Mouse (Mus musculus): Measurements from ENCODE around the gene Slc16a1. TPM values are rescaled to one million over a fixed set of nuclear protein-coding genes. Genes with fewer than 3 reads are reported as not detected.

Gene Slc16a1
- total and polyA plus RNA-seq, 2 experiments = 30.8 to 34.2 TPM

DNA sequence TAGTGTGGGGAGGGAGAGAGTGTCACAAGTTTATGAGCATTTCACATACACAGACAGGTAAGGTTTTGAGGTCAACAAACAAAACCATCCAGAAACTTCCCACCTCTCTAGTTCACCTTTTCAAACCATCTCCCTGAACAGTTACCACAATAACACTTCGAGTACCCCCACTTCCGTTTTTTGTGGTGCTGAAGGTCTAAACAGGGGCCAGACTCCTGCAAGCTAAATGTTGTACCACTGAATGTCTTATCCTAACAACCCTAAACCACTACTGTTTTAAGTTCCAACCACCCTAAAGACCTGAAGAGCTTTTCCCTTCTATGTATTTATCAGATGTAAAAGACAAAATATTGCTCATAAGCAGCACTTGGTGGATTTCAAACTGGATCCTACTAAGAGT, 2.0 kb upstream of the Slc16a1 start:
- Histone ChIP-seq H3K27ac (replicated peaks; ENCODE audit: insufficient read depth, low read depth, low read length) (no peak overlapping the region), H3K4me3 (ENCODE audit: insufficient read depth, low read depth, low read length) (no peak overlapping the region), H3K79me2 (ENCODE audit: control insufficient read depth, insufficient read depth, low read length) (peaks cover 12% of the 10 kb centered on the region; the same call in 1 of the 2 replicates), H3K4me1 (ENCODE audit: control insufficient read depth, insufficient read depth, low read length) (no peaks in the 10 kb centered on the region), H3K36me3 (ENCODE audit: control insufficient read depth, insufficient read depth, low read length) (no peaks in the 10 kb centered on the region), H3K9ac (ENCODE audit: low read depth, low read length) (no peak overlapping the region), H3K27me3 (ENCODE audit: control insufficient read depth, insufficient read depth, low read length) (no peaks in the 10 kb centered on the region)
- TF ChIP-seq POLR2A (IDR thresholded peaks at IDR 0.05; ENCODE audit: extremely low read depth, insufficient read depth, low read length) (no peak), CTCF (IDR thresholded peaks at IDR 0.05; ENCODE audit: low read depth, low read length) (no peak)
- DNase-seq (ENCODE audit: extremely low read depth, low read depth, low spot score) = no peak
- WGBS = 85% methylated on average over 2 of the region's 2 CpGs

DNA sequence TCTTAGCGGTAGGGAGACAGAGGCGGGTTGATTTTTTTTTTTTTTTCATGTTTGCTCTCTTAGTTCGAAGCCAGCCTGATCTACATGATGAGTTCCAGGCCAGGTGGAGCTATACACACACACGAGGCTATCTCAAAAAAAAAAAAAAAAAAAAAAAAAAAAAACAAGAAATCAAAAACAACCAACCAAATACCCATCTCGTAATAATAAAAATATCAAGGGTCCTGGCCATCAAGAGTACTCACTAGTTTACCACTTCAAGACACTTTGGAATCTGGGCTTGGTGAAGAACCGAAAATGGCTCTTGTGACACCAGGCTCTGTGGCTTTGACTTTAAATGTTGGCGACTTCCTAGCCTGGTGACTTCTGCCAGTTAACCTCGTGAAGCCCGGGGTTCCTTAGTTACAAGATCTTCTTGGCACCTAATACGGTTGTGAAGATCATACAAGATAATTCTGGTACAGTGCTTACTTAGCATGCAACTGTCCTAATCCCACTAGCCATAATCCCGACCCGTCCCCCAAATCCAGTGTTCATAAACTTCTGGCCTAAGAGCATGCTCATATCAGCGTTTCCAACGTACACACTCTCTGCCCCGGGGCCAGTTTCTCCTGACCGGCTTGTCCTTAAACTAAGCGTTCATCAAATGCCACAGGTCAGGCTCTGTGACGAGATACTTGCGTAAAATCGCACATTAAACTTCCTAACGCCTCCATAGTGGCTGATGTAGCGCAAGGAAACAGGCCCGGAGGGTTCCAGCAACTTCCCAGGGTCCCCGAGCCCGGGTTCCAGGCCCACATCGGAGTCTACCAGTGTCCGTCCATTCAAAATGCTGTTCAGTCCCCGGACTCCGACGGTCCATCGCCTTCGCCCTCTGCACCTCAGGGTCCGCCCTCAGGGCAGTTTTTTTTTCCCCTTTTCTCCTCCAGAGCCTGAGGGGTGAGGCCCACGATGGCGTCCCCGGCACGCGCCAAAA, 753 bp upstream of the Slc16a1 start:
- DNase-seq (ENCODE audit: extremely low read depth, low read depth, low spot score) = peak; percentile 74
- H3K27ac ChIP-seq (replicated peaks; ENCODE audit: insufficient read depth, low read depth, low read length) = peak overlapping the region; percentile 78

DNA sequence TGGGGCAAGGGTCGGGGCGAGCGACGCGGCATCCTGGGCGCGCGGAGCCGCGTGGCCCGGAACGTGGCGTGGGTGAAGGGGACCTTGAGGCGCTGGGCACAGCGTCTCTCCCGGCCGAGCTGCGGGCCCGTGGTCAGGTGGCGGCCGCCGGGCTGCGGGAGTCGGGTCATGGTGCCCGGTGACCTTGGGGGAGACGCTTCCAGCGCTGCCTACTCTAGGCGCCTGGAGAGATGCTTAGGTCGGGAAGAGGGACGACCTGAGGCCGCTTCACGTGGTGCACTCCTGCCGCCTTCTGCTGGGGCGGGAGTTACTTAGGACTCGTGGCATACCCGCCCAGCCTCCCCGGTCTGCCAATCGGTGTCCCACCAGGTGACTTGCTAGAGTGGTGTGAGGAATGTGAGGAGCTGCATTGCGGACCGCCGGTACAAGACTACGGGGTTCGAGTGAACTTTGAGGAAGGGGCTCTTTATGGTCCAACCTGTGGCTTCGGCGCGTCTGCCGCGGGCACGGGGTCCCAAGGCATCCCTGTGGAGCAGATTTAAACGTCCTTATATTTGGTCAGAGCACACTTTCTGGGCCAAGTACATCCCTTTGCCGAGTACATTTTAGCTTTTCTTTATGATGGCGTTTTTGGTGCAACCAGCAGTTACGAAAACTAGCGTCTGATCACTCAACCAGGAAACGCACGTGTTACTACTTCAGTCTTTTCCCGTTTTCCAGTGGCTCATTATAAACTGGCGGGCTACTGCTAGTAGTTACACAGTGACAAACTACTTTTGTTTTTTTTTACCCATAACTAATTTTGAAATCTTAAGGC, 672 bp downstream of the Slc16a1 start:
- no peak for TF ChIP-seq CTCF (IDR thresholded peaks at IDR 0.05; ENCODE audit: low read depth, low read length)
- no peak for TF ChIP-seq POLR2A (IDR thresholded peaks at IDR 0.05; ENCODE audit: extremely low read depth, insufficient read depth, low read length)
- 0 out of 2 replicates have a peak, but pooled peaks cover 1% of the 10 kb centered on the region for H3K4me1 ChIP-seq (ENCODE audit: control insufficient read depth, insufficient read depth, low read length)
- H3K27me3 ChIP-seq (ENCODE audit: control insufficient read depth, insufficient read depth, low read length) = no peaks in the 10 kb centered on the region
- peak overlapping the region; percentile 95 for H3K9ac ChIP-seq (ENCODE audit: low read depth, low read length)
- H3K36me3 ChIP-seq (ENCODE audit: control insufficient read depth, insufficient read depth, low read length) = no peaks in the 10 kb centered on the region
- peak overlapping the region; percentile 86 for H3K27ac ChIP-seq (replicated peaks; ENCODE audit: insufficient read depth, low read depth, low read length)
- peak; percentile 70 for DNase-seq (ENCODE audit: extremely low read depth, low read depth, low spot score)
- WGBS = under 1% methylated on average over 58 of the region's 58 CpGs
- H3K4me3 ChIP-seq (ENCODE audit: insufficient read depth, low read depth, low read length) = peak overlapping the region; percentile 80
- H3K79me2 ChIP-seq (ENCODE audit: control insufficient read depth, insufficient read depth, low read length) = peaks cover 12% of the 10 kb centered on the region; the same call in 1 of the 2 replicates

More for the DNA sequence above, 753 bp upstream of the Slc16a1 start:
- no peaks in the 10 kb centered on the region for H3K36me3 ChIP-seq (ENCODE audit: control insufficient read depth, insufficient read depth, low read length)
- WGBS = 4% methylated on average over 38 of the region's 38 CpGs
- no peaks in the 10 kb centered on the region for H3K27me3 ChIP-seq (ENCODE audit: control insufficient read depth, insufficient read depth, low read length)
- no peaks in the 10 kb centered on the region for H3K4me1 ChIP-seq (ENCODE audit: control insufficient read depth, insufficient read depth, low read length)
- peak overlapping the region; percentile 80 for H3K4me3 ChIP-seq (ENCODE audit: insufficient read depth, low read depth, low read length)
- TF ChIP-seq POLR2A (IDR thresholded peaks at IDR 0.05; ENCODE audit: extremely low read depth, insufficient read depth, low read length) = no peak
- TF ChIP-seq CTCF (IDR thresholded peaks at IDR 0.05; ENCODE audit: low read depth, low read length) = no peak
- peak overlapping the region; percentile 88 for H3K9ac ChIP-seq (ENCODE audit: low read depth, low read length)
- H3K79me2 ChIP-seq (ENCODE audit: control insufficient read depth, insufficient read depth, low read length) = peaks cover 12% of the 10 kb centered on the region; the same call in 1 of the 2 replicates

- Histone ChIP-seq H3K27ac (replicated peaks; ENCODE audit: insufficient read depth, low read depth, low read length) (peak overlapping the region; percentile 86; the same call in 1 of the 2 replicates), H3K4me1 (ENCODE audit: control insufficient read depth, insufficient read depth, low read length) (0 out of 2 replicates have a peak, but pooled peaks cover 1% of the 10 kb centered on the region), H3K79me2 (ENCODE audit: control insufficient read depth, insufficient read depth, low read length) (peaks cover 15% of the 10 kb centered on the region; the same call in 1 of the 2 replicates), H3K4me3 (ENCODE audit: insufficient read depth, low read depth, low read length) (no peak overlapping the region; the same call in 1 of the 2 replicates), H3K27me3 (ENCODE audit: control insufficient read depth, insufficient read depth, low read length) (no peaks in the 10 kb centered on the region), H3K9ac (ENCODE audit: low read depth, low read length) (peak overlapping the region; percentile 95), H3K36me3 (ENCODE audit: control insufficient read depth, insufficient read depth, low read length) (no peaks in the 10 kb centered on the region)
- DNase-seq (ENCODE audit: extremely low read depth, low read depth, low spot score) = no peak
- TF ChIP-seq POLR2A (IDR thresholded peaks at IDR 0.05; ENCODE audit: extremely low read depth, insufficient read depth, low read length) (no peak), CTCF (IDR thresholded peaks at IDR 0.05; ENCODE audit: low read depth, low read length) (no peak)
- 15% methylated on average over 10 of the region's 10 CpGs for WGBS
These were observed 1.4 kb downstream of the Slc16a1 start for GRCm38 (mm10) chr3:104639749-104640368.

DNA sequence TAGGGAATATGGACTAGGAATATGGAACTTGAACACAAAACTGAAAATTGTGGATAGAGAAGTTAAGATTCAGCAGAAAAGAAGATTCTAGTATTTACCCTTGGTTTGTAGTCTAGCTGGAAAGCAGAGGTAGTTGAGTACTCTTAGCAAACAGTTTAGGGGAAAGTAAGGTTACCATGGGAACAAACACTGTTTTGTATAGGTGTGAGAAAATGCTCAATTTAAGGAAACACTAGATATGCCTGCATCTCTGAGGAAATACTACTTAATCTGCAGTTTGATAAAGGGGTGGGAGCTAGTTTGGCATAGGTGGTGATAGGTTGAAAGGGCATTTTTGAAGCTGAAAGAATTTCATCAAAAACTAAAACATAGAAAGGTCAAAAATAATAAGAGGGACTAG, 2.4 kb downstream of the Slc16a1 start:
- H3K4me3 ChIP-seq (ENCODE audit: insufficient read depth, low read depth, low read length) = no peak overlapping the region
- H3K79me2 ChIP-seq (ENCODE audit: control insufficient read depth, insufficient read depth, low read length) = peaks cover 20% of the 10 kb centered on the region; the same call in 1 of the 2 replicates
- peaks cover 1% of the 10 kb centered on the region; the same call in 1 of the 2 replicates for H3K4me1 ChIP-seq (ENCODE audit: control insufficient read depth, insufficient read depth, low read length)
- no peak for DNase-seq (ENCODE audit: extremely low read depth, low read depth, low spot score)
- TF ChIP-seq POLR2A (IDR thresholded peaks at IDR 0.05; ENCODE audit: extremely low read depth, insufficient read depth, low read length) = no peak
- TF ChIP-seq CTCF (IDR thresholded peaks at IDR 0.05; ENCODE audit: low read depth, low read length) = no peak
- H3K27ac ChIP-seq (replicated peaks; ENCODE audit: insufficient read depth, low read depth, low read length) = no peak overlapping the region
- no peaks in the 10 kb centered on the region for H3K27me3 ChIP-seq (ENCODE audit: control insufficient read depth, insufficient read depth, low read length)
- H3K36me3 ChIP-seq (ENCODE audit: control insufficient read depth, insufficient read depth, low read length) = no peaks in the 10 kb centered on the region
- no peak overlapping the region for H3K9ac ChIP-seq (ENCODE audit: low read depth, low read length)
